Mouse (Mus musculus): ENCODE measurements around the gene Ccnd3. TPM values are rescaled to one million over a fixed set of nuclear protein-coding genes. Genes with fewer than 3 reads are reported as not detected.

Gene Ccnd3
- total and polyA plus RNA-seq, 3 experiments: 143 to 568 TPM; not detected in 1

DNA sequence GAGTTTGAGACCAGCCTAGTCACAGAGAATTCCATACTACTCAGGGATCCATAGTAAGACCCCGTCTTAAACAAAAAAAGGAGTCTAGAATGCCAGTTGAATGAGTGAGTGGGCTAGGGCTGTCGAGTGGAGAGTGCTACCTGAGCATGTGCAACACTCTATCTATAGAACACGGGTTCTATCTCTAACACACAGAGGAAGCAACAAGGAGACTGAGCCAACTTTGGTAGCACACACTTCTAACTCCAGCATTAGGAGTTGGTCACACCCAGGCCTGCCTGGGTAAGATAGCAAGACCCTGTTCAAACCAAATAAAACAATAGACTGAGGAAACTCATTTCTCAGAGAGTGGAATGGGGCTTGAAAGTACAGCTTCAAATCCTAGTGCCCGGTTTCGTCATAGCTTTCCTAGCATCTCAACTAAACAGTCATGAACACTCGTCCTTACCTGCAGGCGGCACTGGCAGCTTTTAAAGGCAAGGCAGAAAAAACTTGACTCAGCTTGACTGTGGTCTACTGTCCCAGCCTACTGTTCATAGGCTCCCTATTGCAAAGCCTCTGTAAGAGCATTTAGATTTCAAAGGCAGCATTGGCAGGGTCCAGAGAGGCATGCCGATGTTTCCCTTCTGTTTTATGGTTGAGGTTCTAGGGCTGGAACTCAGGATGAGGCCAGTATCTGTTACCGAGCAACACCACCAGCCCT is 112.9 kb downstream of the Ccnd3 start:
- peak; percentile 95 for DNase-seq (ENCODE audit: low read depth, low spot score)
- peaks cover 44% of the 10 kb centered on the region for H3K79me2 ChIP-seq (ENCODE audit: control insufficient read depth, insufficient read depth, low read length, poor library complexity)
- peak overlapping the region in 1 of 2 experiments; percentile 15; a peak in 2 of 4 replicates for H3K4me3 ChIP-seq (ENCODE audit: control insufficient read depth in 1 of 2, insufficient read depth in 1 of 2, low read depth in 2 of 2, low read length in 2 of 2)
- H3K9ac ChIP-seq (ENCODE audit: control insufficient read depth, low read depth, low read length, poor library complexity, severe bottlenecking): peak overlapping the region; percentile 58
- H3K4me1 ChIP-seq (ENCODE audit: control insufficient read depth in 1 of 2, insufficient read depth in 2 of 2, low read length in 2 of 2): peaks cover 20 to 38% of the 10 kb centered on the region in 2 experiments
- H3K36me3 ChIP-seq (ENCODE audit: control insufficient read depth in 1 of 2, insufficient read depth in 2 of 2, low read length in 2 of 2): peaks cover 8 to 41% of the 10 kb centered on the region in 2 experiments
- H3K27ac ChIP-seq (ENCODE audit: control insufficient read depth, low read depth, low read length): peak overlapping the region; percentile 99
- H3K27me3 ChIP-seq (ENCODE audit: control insufficient read depth in 1 of 2, insufficient read depth in 2 of 2, low read length in 2 of 2): no peaks in the 10 kb centered on the region
- H3K9me3 ChIP-seq (replicated peaks; ENCODE audit: insufficient read depth, low read length): no peaks in the 10 kb centered on the region
- TF ChIP-seq MXI1 (IDR thresholded peaks at IDR 0.05; ENCODE audit: low read depth, low read length) (peak; percentile 67), POLR2AphosphoS2 (IDR thresholded peaks at IDR 0.05; ENCODE audit: low read length) (peak; percentile 68; the same call in 1 of the 2 replicates), SIN3A (IDR thresholded peaks at IDR 0.05; ENCODE audit: low read length) (peak; percentile 95), MYB (IDR thresholded peaks at IDR 0.05; ENCODE audit: low read depth, low read length) (peak; percentile 93), CTCF (IDR thresholded peaks at IDR 0.05 in 2 of 3, conservative IDR thresholded peaks at IDR 0.05 in 1 of 3; ENCODE audit: control insufficient read depth in 1 of 3, insufficient read depth in 1 of 3, low read depth in 2 of 3, low read length in 3 of 3, poor library complexity in 1 of 3, severe bottlenecking in 1 of 3) (no peak), MAX (IDR thresholded peaks at IDR 0.05; ENCODE audit: low read length) (peak; percentile 93), TAL1 (IDR thresholded peaks at IDR 0.05; ENCODE audit: low read length) (peak; percentile 99), KAT2A (conservative IDR thresholded peaks at IDR 0.05; ENCODE audit: low read depth, low read length) (0 out of 2 replicates have a peak, but pooled peaks have one; percentile 52), HCFC1 (IDR thresholded peaks at IDR 0.05; ENCODE audit: low read depth, low read length) (peak; percentile 67), MEF2A (IDR thresholded peaks at IDR 0.05; ENCODE audit: extremely low read depth, insufficient replicate concordance, low read depth, low read length, poor library complexity, severe bottlenecking) (peak; percentile 89; the same call in 1 of the 2 replicates), USF1 (IDR thresholded peaks at IDR 0.05; ENCODE audit: low read depth, low read length) (no peak; the same call in 1 of the 2 replicates), RCOR1 (IDR thresholded peaks at IDR 0.05; ENCODE audit: low read depth, low read length) (peak; percentile 76), ZMIZ1 (IDR thresholded peaks at IDR 0.05; ENCODE audit: low read depth, low read length) (peak; percentile 89), JUND (IDR thresholded peaks at IDR 0.05; ENCODE audit: low read depth, low read length) (peak; percentile 60; the same call in 1 of the 2 replicates), RAD21 (IDR thresholded peaks at IDR 0.05; ENCODE audit: low read depth, low read length) (no peak), GABPA (IDR thresholded peaks at IDR 0.05; ENCODE audit: low read depth, low read length) (no peak), MAZ (IDR thresholded peaks at IDR 0.05; ENCODE audit: low read depth, low read length) (peak; percentile 77; the same call in 1 of the 2 replicates), E2F4 (IDR thresholded peaks at IDR 0.05; ENCODE audit: borderline replicate concordance, low read depth, low read length) (no peak; the same call in 1 of the 2 replicates), NRF1 (IDR thresholded peaks at IDR 0.05; ENCODE audit: insufficient read depth, low read depth, low read length, poor library complexity, severe bottlenecking) (peak; percentile 84), POLR2AphosphoS5 (IDR thresholded peaks at IDR 0.05; ENCODE audit: borderline replicate concordance, low read depth, low read length) (no peak), SMC3 (IDR thresholded peaks at IDR 0.05; ENCODE audit: low read depth, low read length) (no peak), UBTF (IDR thresholded peaks at IDR 0.05; ENCODE audit: borderline replicate concordance, insufficient read depth, low read depth, low read length) (no peak), TCF12 (IDR thresholded peaks at IDR 0.05; ENCODE audit: low read depth, low read length) (peak; percentile 100), NELFE (IDR thresholded peaks at IDR 0.05; ENCODE audit: low read depth, low read length) (no peak; the same call in 1 of the 2 replicates), ZKSCAN1 (IDR thresholded peaks at IDR 0.05; ENCODE audit: low read depth, low read length) (no peak), TBP (IDR thresholded peaks at IDR 0.05; ENCODE audit: low read depth, low read length) (peak; percentile 48), ELF1 (IDR thresholded peaks at IDR 0.05; ENCODE audit: low read depth, low read length) (no peak; the same call in 1 of the 2 replicates), POLR2A (IDR thresholded peaks at IDR 0.05; ENCODE audit: control insufficient read depth in 1 of 2, insufficient read depth in 1 of 2, low read depth in 1 of 2, low read length in 2 of 2, poor library complexity in 1 of 2) (peak in 1 of 2 experiments; percentile 43; a peak in 1 of 4 replicates), ZNF384 (IDR thresholded peaks at IDR 0.05; ENCODE audit: low read depth, low read length) (peak; percentile 57), CHD1 (IDR thresholded peaks at IDR 0.05; ENCODE audit: low read depth, low read length) (no peak), MAFK (IDR thresholded peaks at IDR 0.05; ENCODE audit: borderline replicate concordance, low read depth, low read length) (peak; percentile 74; the same call in 1 of the 2 replicates), ETS1 (IDR thresholded peaks at IDR 0.05; ENCODE audit: low read depth, low read length) (peak; percentile 92), EP300 (IDR thresholded peaks at IDR 0.05; ENCODE audit: low read depth in 1 of 2, low read length in 2 of 2) (peak; percentile 100), GATA1 (IDR thresholded peaks at IDR 0.05; ENCODE audit: low read depth, low read length) (peak; percentile 99), USF2 (IDR thresholded peaks at IDR 0.05; ENCODE audit: borderline replicate concordance in 1 of 2, insufficient read depth in 1 of 2, low read depth in 1 of 2, low read length in 2 of 2) (no peak)

All from MEL (cell line).